Mouse (Mus musculus): ENCODE data around the gene Rnf2.
A peak's percentile ranks its signal among the peaks of the same experiment; 100 is the strongest.
"Not testable (repeated sequence)": the region's sequence is repeated elsewhere in the genome, so short reads cannot be mapped to it uniquely, and the experiment has no call there.

The Rnf2 gene

DNA sequence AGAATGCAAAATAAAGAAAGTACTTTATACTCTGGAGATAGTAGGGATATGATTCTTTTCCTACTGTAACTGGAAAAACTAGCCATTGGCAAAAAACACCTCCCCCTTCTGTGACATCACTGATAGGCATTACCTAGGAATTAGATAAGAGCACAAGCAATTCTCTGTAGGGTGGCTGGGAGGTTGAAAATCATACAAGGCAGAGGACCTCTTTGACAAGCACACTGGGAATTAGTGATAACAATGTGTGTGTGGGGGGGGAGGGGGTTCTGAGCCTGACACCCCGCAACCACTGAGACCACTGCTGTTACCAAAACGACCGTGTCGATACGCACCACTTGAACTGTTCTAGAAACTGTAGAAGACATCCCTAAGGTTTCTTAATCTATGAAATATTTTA, 16.0 kb downstream of the Rnf2 start:
- no peak for DNase-seq (ENCODE audit: low spot score)

GRCm38 (mm10) chr1:151483568-151483967, 17.2 kb downstream of the Rnf2 start:
- DNase-seq (ENCODE audit: low spot score), result no peak

GRCm38 (mm10) chr1:151482497-151482896, 18.3 kb downstream of the Rnf2 start:
- DNase-seq (ENCODE audit: low spot score), result no peak

- not testable (repeated sequence) for DNase-seq (ENCODE audit: low spot score)
Observed at GRCm38 (mm10) chr1:151472386-151472785, 28.4 kb downstream of the Rnf2 start.

- no peak for DNase-seq (ENCODE audit: low spot score)
Observed at GRCm38 (mm10) chr1:151471429-151471828, 29.3 kb downstream of the Rnf2 start.

- DNase-seq (ENCODE audit: low spot score), result no peak
Observed at GRCm38 (mm10) chr1:151466571-151466970, 34.2 kb downstream of the Rnf2 start.

DNA sequence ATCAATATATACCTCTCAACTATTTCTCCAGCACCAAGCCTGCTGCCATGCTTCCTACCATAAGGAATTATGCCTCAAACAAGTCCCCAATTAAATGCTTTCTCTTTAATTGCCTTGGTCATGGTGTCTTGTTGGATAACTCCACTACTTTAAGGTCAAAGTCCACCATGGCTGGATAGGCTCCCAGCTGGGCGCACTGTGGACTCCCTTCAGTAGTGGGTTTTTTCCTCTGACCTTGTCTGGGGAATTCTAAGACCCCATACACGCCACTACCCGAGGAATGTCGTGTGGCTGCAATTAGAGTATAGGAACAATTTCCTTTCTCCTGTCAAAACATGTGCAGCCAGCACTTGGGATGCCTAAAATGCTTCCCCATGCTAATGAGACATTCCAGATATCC, 35.8 kb downstream of the Rnf2 start:
- no peak for DNase-seq (ENCODE audit: low spot score)

- no peak for DNase-seq (ENCODE audit: low spot score)
Observed at GRCm38 (mm10) chr1:151461265-151461664, 39.5 kb downstream of the Rnf2 start.

- no peak for DNase-seq (ENCODE audit: low spot score)
Observed at GRCm38 (mm10) chr1:151457087-151457486, 43.7 kb downstream of the Rnf2 start.

GRCm38 (mm10) chr1:151451946-151452345, 48.8 kb downstream of the Rnf2 start:
- no peak for DNase-seq (ENCODE audit: low spot score)

DNA sequence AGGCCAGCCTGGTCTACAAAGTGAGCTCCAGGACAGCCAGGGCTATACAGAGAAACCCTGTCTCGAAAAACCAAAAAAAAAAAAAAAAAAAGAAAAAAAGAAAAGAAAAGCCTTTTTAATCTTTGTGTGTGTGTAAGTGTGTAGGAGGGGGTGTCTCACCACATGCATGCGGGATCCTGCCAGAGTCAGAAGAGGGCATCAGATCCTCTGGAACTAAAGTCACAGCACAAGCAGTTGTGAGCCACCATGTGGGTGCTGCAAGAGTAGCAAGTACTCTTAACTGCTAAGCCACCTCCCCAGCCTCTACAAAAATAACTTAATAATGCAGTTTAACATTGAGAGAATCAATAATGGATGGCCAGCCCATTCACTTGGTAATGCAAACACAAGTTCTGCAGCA, 49.9 kb downstream of the Rnf2 start:
- DNase-seq (ENCODE audit: low spot score), result no peak

- DNase-seq (ENCODE audit: low spot score), result no peak
Observed at GRCm38 (mm10) chr1:151449866-151450265, 50.9 kb downstream of the Rnf2 start.

DNA sequence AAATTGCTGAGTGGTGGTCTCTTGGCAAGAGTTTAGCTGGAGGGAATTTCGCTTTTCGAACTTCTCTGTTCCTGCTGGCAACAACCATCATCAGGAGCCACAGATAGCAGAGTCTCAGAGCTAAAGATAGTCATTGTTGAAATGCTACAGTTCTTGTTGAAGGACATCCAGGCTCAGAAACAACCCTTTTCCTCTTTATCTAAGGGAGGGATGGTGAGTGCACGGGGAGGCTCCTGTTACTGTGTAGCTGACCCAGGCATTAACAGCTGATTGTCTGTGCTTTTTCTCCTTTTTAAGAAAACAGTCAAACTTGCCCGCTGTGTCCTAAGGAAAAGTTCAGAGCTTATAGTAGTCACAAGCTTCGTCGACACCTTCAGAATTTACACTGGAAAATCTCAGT, 65.3 kb downstream of the Rnf2 start:
- no peak for DNase-seq (ENCODE audit: low spot score)

DNA sequence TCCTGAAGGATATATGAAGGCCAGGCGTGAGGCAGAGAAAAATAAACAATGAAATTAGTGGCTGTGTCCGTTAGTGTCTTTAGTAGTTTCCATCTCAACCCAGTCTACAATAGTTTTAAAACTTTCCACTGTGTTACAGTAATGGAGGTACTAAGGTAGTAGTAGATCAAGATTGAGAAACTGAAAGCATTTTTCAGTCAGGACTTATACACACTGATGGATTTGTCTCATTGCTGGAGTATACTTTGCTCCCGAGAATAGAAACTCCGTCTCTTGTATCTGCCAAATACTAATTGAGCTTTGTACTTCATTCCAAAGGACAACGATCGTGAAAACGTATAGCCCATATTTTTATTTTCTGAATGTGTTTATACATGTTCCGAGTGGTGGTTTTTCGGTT, 71.4 kb downstream of the Rnf2 start:
- DNase-seq (ENCODE audit: low spot score), result no peak

DNA sequence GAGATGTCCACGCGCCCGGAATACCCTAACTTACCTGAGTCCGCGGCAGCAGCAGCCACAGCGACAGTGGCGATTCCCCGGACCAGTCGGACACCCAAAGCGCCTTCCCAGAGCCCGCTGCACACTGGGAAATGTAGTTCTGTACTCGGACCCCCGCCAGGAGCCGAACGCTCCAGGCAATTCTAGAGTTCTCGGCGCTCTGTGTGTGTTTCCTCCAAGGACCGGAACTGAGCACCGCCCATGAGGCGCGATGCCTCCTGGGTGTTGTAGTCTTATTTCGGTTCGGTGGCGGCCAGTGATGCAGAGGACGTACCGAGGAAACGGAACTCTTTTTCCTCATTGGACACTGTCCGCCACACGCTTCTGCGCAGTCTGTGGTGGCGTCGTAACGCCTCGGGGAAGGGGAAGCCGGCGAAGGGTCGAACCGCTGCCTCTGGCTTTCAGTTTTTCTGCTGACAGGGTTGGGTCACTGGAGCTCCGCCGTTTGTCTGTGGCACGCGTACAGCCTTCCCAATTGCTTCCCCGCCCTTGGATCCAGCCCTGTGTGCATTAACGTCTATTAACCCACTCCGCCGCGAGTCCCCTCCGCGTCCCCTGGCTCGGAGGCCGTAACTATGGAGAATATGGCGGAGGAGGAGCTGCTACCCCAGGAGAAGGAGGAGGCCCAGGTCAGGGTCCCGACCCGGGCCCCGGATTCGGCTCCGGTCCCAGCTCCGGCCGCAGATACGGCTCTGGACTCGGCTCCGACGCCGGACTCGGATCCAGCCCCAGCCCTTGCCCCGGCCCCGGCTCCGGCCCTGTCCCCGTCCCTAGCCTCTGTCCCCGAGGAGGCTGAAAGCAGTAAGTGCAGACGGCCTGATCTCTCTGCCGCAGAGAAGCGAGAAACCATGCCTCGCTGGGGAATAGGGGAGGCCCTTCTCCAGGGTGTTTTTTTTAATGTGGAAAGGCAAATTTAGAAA, 72.2 kb downstream of the Rnf2 start, which contains the start of the genes Swt1 and Trmt1l:
TSS of gene Swt1 (minus strand) at position 193 of the 959 bp plus-strand sequence.
TSS of gene Trmt1l (plus strand) at position 280 of the 959 bp plus-strand sequence.
- peak; percentile 93 for DNase-seq (ENCODE audit: low spot score)

GRCm38 (mm10) chr1:151427888-151428262, 72.9 kb downstream of the Rnf2 start:
- DNase-seq (ENCODE audit: low spot score), result no peak

- no peak for DNase-seq (ENCODE audit: low spot score)
Observed at GRCm38 (mm10) chr1:151426947-151427600, 73.7 kb downstream of the Rnf2 start.

DNA sequence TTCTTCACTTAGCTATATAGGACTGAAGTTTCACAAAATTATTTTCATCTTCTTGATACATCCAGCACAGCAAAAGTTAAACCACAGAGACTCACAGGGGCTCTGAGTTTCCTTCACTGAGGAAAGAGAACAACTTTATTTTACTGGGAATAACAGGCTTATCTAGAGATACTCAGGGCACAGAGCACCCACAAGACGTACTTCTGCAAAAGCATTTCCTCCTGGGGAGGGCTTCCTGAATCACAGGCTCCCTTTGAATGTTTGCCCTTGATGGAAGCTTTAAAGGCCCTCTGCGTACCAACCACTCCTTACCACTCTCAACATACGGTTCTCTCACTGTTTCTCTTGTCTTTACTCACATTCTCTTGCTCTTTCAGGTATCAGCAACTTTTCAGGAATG, 78.6 kb downstream of the Rnf2 start:
- DNase-seq (ENCODE audit: low spot score), result no peak

DNA sequence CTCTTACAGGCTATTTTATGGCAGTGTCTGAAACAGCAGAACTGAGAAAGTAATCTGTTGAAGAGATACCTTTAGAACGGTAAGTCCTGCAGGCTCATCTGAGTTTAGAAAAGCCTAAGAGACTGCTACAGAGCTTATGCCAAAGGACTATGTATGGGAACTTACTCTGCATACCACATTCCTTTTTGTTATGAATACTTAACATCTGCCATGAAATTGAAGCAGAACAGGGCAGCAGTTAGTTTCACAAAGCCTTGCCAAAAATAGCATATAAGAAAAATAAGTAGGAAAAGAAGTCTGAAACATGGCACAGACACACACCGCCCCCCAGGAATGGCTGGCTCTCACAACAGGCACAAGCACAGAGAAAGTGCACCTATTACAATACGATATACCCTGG, 90.9 kb downstream of the Rnf2 start:
- DNase-seq (ENCODE audit: low spot score), result no peak

Measured in ovary, postnatal 14 days (tissue).